Mouse (Mus musculus): ENCODE measurements around the gene Vps37b. TPM values are rescaled to one million over a fixed set of nuclear protein-coding genes. Genes with fewer than 3 reads are reported as not detected.

Vps37b gene
- polyA plus RNA-seq, 1 experiment from 2014 or later: 16.7 TPM

DNA sequence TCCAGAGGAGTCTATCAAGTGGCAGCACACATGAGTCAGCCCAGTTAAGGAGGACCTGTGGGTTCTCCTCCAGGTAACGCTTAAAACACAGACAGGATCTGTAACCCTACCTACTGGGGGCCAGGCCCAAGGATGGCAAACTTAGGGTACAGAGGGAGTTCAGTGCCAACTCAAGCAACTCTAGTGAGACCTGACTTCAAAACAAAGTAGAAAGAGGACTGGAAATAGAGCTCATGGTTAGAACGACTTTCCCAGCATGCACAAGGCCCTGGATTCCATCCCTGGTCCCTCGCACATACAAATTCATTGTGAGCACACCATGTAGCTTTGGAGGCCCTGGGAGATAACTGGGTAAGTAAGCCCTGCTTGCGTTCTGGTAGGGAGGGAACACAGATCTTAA lies 61.5 kb downstream of the Vps37b start:
- H3K27me3 ChIP-seq (replicated peaks; ENCODE audit: control insufficient read depth, insufficient read depth, low read length): no peaks in the 10 kb centered on the region
- no peak overlapping the region for H3K4me2 ChIP-seq (replicated peaks; ENCODE audit: low read depth)
- 77% methylated on average over 4 of the region's 4 CpGs for WGBS
- no peak for TF ChIP-seq CTCF (IDR thresholded peaks at IDR 0.05; ENCODE audit: low read depth)
- H3K36me3 ChIP-seq (ENCODE audit: control insufficient read depth, insufficient read depth): no peaks in the 10 kb centered on the region
- H3K9me3 ChIP-seq (ENCODE audit: control insufficient read depth): no peaks in the 10 kb centered on the region
- no peak overlapping the region for H3K9ac ChIP-seq (ENCODE audit: low read depth, low read length)
- H3K4me3 ChIP-seq (ENCODE audit: low read depth, low read length): no peak overlapping the region
- H3K27ac ChIP-seq (ENCODE audit: low read depth, low read length): no peak overlapping the region
- no peak for ATAC-seq
- no peaks in the 10 kb centered on the region for H3K4me1 ChIP-seq (replicated peaks; ENCODE audit: control insufficient read depth, insufficient read depth, low read length)

DNA sequence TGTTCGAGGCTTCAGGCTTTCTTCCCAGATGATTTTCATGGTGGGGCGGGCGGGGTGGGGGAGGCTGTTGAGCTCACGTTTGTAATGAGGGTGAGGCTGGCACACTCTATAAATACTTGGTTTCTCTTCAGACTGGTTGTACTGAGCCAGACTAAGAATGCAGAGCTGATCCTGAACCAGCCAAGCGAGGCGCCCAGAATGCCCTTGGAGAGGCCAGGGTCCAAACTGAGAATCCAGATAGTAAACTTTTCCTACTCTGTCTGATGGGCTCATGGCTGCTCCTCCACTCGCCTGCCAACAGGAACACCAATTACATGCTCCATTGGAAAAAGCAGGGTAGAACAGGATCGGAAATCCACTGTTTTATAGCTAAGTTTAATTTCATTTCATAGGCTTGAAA lies 62.9 kb downstream of the Vps37b start:
- Histone ChIP-seq H3K27ac (ENCODE audit: low read depth, low read length) (peak overlapping the region; percentile 62), H3K4me1 (replicated peaks; ENCODE audit: control insufficient read depth, insufficient read depth, low read length) (no peaks in the 10 kb centered on the region), H3K9me3 (ENCODE audit: control insufficient read depth) (no peaks in the 10 kb centered on the region), H3K4me3 (ENCODE audit: low read depth, low read length) (no peak overlapping the region), H3K36me3 (ENCODE audit: control insufficient read depth, insufficient read depth) (no peaks in the 10 kb centered on the region), H3K9ac (ENCODE audit: low read depth, low read length) (no peak overlapping the region), H3K27me3 (replicated peaks; ENCODE audit: control insufficient read depth, insufficient read depth, low read length) (no peaks in the 10 kb centered on the region), H3K4me2 (replicated peaks; ENCODE audit: low read depth) (no peak overlapping the region)
- TF ChIP-seq CTCF (IDR thresholded peaks at IDR 0.05; ENCODE audit: low read depth): no peak
- WGBS: 40% methylated on average over 8 of the region's 8 CpGs
- peak; percentile 42 for ATAC-seq

DNA sequence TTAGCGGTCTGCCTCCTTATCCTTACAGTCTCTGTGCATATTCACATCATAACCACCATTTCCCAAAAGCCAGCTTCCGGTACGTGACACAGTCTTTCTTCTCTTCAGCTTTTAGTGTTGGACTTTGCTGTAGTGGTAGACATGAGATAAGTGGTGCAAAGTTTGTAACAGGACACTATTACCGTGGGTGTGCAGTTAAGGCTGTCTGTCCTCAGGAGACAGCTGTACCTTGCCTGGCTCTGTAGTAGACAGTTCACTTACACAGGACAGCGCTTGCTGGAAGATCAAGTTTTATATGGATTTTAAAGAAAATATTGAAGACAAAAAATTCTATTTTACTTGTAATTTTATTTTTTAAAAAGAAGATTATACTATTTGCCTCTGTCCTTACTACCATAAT lies 63.6 kb downstream of the Vps37b start:
- H3K27ac ChIP-seq (ENCODE audit: low read depth, low read length): peak overlapping the region; percentile 57; the same call in 1 of the 2 replicates
- WGBS: 40% methylated on average over 5 of the region's 5 CpGs
- H3K9me3 ChIP-seq (ENCODE audit: control insufficient read depth): no peaks in the 10 kb centered on the region
- TF ChIP-seq CTCF (IDR thresholded peaks at IDR 0.05; ENCODE audit: low read depth): no peak
- no peak overlapping the region for H3K9ac ChIP-seq (ENCODE audit: low read depth, low read length)
- peak; percentile 66 for ATAC-seq
- no peak overlapping the region for H3K4me3 ChIP-seq (ENCODE audit: low read depth, low read length)
- H3K36me3 ChIP-seq (ENCODE audit: control insufficient read depth, insufficient read depth): no peaks in the 10 kb centered on the region
- H3K4me1 ChIP-seq (replicated peaks; ENCODE audit: control insufficient read depth, insufficient read depth, low read length): no peaks in the 10 kb centered on the region
- no peaks in the 10 kb centered on the region for H3K27me3 ChIP-seq (replicated peaks; ENCODE audit: control insufficient read depth, insufficient read depth, low read length)
- H3K4me2 ChIP-seq (replicated peaks; ENCODE audit: low read depth): no peak overlapping the region

DNA sequence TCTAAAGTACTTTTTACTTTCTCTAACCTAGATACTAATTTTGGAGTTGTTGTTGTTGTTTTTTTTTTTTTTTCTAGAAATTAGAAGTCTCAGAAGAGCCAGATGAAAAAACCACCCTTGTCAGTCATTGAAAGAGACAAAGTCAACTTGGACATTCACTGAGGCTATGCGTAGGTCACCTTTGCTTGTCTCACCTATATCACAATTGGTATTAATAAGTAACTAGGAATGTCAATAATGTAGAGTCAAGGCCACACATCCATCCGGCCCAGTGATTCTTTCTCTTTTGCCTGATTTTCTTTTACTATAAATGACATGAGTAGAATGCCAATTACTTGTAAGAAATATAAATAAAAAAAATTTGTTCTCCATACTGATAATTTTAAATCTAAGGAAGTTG lies 65.3 kb downstream of the Vps37b start:
- H3K4me1 ChIP-seq (replicated peaks; ENCODE audit: control insufficient read depth, insufficient read depth, low read length): no peaks in the 10 kb centered on the region
- no peak for TF ChIP-seq CTCF (IDR thresholded peaks at IDR 0.05; ENCODE audit: low read depth)
- H3K27me3 ChIP-seq (replicated peaks; ENCODE audit: control insufficient read depth, insufficient read depth, low read length): no peaks in the 10 kb centered on the region
- H3K9me3 ChIP-seq (ENCODE audit: control insufficient read depth): no peaks in the 10 kb centered on the region
- H3K4me2 ChIP-seq (replicated peaks; ENCODE audit: low read depth): no peak overlapping the region
- no peak overlapping the region for H3K27ac ChIP-seq (ENCODE audit: low read depth, low read length)
- no peak for ATAC-seq
- WGBS: 47% methylated on average over 2 of the region's 2 CpGs
- H3K9ac ChIP-seq (ENCODE audit: low read depth, low read length): no peak overlapping the region
- no peaks in the 10 kb centered on the region for H3K36me3 ChIP-seq (ENCODE audit: control insufficient read depth, insufficient read depth)
- no peak overlapping the region for H3K4me3 ChIP-seq (ENCODE audit: low read depth, low read length)

DNA sequence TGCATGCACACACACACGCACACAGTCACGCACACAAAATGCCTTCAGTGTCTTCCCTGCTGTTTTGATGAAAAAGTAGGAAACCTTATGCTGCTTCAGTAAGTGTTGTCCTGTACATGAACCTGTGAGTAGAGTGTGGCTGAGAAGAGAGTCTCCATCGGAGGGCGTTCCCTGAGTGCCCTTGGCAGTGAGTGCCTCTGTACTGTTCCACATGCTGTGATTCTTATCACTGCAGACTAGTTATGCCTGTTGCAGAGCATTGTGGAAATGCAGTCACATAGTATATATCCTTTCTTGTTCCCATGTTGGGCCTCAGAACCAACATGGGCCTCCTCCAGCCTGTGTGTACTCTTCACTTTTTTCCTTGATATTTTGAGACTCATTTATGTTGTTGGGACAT lies 67.9 kb downstream of the Vps37b start:
- H3K9ac ChIP-seq (ENCODE audit: low read depth, low read length): no peak overlapping the region
- WGBS: 75% methylated on average over 4 of the region's 4 CpGs
- TF ChIP-seq CTCF (IDR thresholded peaks at IDR 0.05; ENCODE audit: low read depth): 0 out of 2 replicates have a peak, but pooled peaks have one; percentile 9
- no peaks in the 10 kb centered on the region for H3K27me3 ChIP-seq (replicated peaks; ENCODE audit: control insufficient read depth, insufficient read depth, low read length)
- H3K9me3 ChIP-seq (ENCODE audit: control insufficient read depth): no peaks in the 10 kb centered on the region
- H3K36me3 ChIP-seq (ENCODE audit: control insufficient read depth, insufficient read depth): no peaks in the 10 kb centered on the region
- no peak overlapping the region for H3K27ac ChIP-seq (ENCODE audit: low read depth, low read length)
- no peak overlapping the region for H3K4me2 ChIP-seq (replicated peaks; ENCODE audit: low read depth)
- H3K4me1 ChIP-seq (replicated peaks; ENCODE audit: control insufficient read depth, insufficient read depth, low read length): no peaks in the 10 kb centered on the region
- no peak overlapping the region for H3K4me3 ChIP-seq (ENCODE audit: low read depth, low read length)
- no peak for ATAC-seq

DNA sequence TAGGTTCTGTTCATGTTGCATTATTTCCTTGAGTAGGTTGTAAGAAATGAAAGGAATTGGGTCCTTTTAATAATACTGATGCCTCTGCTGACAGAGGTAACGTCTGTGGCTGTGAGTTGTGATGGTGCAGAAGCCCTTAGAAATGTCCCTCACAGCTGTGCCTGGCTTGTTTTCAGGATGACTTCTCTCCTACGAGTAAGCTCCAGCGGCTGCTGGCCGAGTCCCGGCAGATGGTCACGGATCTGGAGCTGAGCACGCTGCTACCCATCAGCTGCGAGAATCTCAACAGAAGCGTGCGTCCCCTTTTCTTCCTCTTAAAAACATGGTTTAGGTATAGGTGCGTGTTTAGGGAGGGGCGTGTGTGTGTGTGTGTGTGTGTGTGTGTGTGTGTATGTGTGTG lies 71.0 kb downstream of the Vps37b start:
- H3K27me3 ChIP-seq (replicated peaks; ENCODE audit: control insufficient read depth, insufficient read depth, low read length): no peaks in the 10 kb centered on the region
- no peak for TF ChIP-seq CTCF (IDR thresholded peaks at IDR 0.05; ENCODE audit: low read depth)
- H3K27ac ChIP-seq (ENCODE audit: low read depth, low read length): no peak overlapping the region
- ATAC-seq: no peak
- H3K4me1 ChIP-seq (replicated peaks; ENCODE audit: control insufficient read depth, insufficient read depth, low read length): 0 out of 2 replicates have a peak, but pooled peaks cover 2% of the 10 kb centered on the region
- no peaks in the 10 kb centered on the region for H3K36me3 ChIP-seq (ENCODE audit: control insufficient read depth, insufficient read depth)
- no peaks in the 10 kb centered on the region for H3K9me3 ChIP-seq (ENCODE audit: control insufficient read depth)
- no peak overlapping the region for H3K4me3 ChIP-seq (ENCODE audit: low read depth, low read length)
- H3K9ac ChIP-seq (ENCODE audit: low read depth, low read length): no peak overlapping the region
- H3K4me2 ChIP-seq (replicated peaks; ENCODE audit: low read depth): no peak overlapping the region
- 86% methylated on average over 12 of the region's 12 CpGs for WGBS

DNA sequence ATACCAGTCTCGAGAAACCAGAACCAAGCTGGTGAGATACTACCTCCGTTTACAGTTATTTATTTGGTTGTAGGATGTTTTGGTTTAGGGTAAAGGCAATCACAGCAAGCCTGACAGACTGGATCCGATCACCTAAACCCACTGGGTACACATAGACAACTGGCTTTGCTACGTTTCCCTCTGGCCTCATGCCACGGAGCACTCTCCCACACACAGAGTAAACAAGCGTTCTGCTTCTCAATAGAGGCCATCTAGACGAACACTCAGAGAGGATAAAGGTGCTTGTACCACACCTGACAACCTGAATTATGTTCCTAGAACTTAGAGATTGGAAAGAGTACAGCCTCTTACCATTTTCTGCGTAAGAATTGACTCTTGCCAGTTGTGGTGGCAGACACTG lies 71.9 kb downstream of the Vps37b start:
- no peak for ATAC-seq
- H3K27me3 ChIP-seq (replicated peaks; ENCODE audit: control insufficient read depth, insufficient read depth, low read length): no peaks in the 10 kb centered on the region
- no peak overlapping the region for H3K4me2 ChIP-seq (replicated peaks; ENCODE audit: low read depth)
- H3K27ac ChIP-seq (ENCODE audit: low read depth, low read length): no peak overlapping the region
- H3K4me1 ChIP-seq (replicated peaks; ENCODE audit: control insufficient read depth, insufficient read depth, low read length): 0 out of 2 replicates have a peak, but pooled peaks cover 2% of the 10 kb centered on the region
- no peaks in the 10 kb centered on the region for H3K36me3 ChIP-seq (ENCODE audit: control insufficient read depth, insufficient read depth)
- H3K9ac ChIP-seq (ENCODE audit: low read depth, low read length): no peak overlapping the region
- no peaks in the 10 kb centered on the region for H3K9me3 ChIP-seq (ENCODE audit: control insufficient read depth)
- 50% methylated on average over 8 of the region's 8 CpGs for WGBS
- no peak for TF ChIP-seq CTCF (IDR thresholded peaks at IDR 0.05; ENCODE audit: low read depth)
- no peak overlapping the region for H3K4me3 ChIP-seq (ENCODE audit: low read depth, low read length)
